Mouse (Mus musculus) right cerebral cortex, postnatal 25 days (tissue): ENCODE results near the gene Rasd1.
"Not testable (repeated sequence)": the region's sequence is repeated elsewhere in the genome, so short reads cannot be mapped to it uniquely, and the experiment has no call there.

Source experiments
- DNase-seq: peaks from one replicate; pipeline ENCODE4 v3.0.0; 2022

Rasd1 gene

DNA sequence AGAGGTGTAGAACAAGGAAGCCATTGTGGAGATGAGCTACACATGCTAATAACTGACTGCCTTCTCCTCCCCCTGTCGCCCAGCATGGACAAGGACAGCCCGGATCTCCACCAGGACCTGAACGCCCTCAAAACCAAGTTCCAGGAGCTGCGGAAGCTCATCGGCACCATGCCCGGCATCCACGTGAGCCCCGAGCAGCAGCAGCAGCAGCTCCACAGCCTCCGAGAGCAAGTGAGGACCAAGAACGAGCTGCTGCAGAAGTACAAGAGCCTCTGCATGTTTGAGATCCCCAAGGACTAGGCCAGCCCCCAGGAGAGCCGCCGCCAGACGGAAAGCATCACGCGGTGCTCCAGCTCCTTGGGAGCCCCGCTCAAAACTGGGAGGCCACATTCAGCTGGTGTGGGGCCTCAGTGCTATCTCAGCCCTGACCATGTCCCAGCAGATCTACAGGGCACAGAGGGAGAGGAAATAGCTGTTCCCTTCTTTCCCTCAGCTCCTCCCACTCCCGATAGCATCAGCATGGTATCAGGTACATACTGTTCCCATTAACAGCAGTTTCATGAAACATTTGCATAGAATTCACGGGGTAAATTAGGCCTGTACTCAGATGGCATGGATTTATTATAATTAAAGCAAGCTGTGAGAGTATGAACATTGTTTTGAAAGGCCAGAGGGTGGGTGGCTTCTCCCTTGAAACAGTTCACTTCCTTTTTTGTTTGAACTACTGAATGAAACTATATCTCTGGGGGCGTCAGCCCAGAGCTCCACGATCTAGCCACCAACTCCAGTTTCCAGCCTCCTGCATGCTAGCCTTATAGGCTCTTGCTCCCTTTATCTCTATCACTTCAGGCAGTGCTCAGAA is 4.0 kb downstream of the Rasd1 start:
- peak; percentile 5 for DNase-seq

DNA sequence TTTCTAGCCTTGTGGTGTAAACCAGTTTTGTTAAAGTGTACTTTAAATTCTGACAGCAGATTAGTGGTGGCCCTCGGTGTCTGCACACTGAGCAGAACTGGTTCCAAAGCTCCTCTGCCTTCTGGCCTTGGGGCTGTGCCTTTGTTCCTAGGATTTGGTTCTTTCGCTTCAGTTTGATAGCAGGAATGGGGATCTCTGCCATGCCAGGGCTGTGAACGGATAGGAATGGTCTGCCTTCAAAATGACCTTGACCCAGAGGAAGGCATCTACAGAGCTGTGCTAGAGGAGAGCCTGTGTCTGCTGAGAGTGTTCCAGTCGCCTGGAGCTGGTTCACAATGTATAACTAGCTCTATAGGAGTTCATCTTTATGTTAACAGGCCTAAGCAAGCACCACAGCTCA is 5.3 kb downstream of the Rasd1 start:
- no peak for DNase-seq

DNA sequence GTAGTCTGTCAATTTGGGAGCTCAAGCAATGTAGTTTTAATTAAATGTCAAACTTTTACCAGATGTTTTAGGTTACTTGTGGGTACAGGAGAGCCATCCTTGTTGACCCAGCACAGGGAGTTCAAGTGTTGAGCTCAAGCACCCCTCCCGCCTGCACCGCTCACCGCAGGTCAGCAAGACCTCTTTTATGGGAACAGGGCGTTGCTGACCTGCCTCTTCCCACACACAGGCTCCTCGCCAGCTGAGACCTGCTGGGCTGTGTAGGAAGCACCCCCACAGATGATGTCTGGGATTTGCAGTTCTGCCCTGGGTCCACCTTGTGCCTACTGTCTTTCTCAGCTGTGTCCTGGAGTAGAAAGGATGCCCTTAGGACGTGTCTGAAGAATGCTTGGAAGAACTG is 8.0 kb downstream of the Rasd1 start:
- no peak for DNase-seq

DNA sequence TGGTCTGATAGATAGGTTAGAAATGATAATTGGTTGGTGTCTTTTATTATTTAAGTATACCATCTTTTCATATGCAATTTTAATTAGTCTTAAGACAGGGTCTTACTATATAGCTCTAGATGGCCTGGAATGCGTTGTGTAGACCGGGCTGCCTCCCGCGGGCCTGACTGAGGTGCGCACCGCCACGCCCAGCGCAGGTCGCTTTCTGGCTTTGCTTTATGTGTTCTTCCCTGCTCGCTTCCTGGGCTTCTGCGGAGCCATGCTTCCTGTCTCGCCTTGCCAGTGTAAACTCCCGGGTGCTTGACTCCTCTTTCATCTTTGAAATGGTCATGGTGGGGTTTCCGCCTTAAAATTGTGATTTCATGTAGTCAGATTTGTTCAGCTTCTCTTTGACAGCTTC is 11.9 kb downstream of the Rasd1 start:
- DNase-seq = no peak

DNA sequence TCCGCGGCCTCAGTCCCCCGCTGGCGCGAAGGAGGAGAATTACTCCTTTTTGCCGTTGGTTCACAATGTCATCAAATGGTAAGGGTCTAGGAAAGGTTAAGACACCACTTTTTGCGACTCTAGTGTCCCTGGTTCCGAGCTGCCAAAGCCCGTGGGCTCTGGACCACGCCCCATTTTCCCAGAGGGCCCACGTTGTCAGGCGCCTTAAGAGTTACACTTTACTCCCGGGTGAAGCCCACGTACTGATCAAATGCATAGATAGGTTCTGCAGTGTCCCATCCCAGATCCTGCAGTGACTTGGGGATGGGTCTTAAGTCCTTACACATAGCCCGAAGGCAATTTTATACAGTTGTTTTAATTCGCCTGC is 16.4 kb downstream of the Rasd1 start:
- no peak for DNase-seq

DNA sequence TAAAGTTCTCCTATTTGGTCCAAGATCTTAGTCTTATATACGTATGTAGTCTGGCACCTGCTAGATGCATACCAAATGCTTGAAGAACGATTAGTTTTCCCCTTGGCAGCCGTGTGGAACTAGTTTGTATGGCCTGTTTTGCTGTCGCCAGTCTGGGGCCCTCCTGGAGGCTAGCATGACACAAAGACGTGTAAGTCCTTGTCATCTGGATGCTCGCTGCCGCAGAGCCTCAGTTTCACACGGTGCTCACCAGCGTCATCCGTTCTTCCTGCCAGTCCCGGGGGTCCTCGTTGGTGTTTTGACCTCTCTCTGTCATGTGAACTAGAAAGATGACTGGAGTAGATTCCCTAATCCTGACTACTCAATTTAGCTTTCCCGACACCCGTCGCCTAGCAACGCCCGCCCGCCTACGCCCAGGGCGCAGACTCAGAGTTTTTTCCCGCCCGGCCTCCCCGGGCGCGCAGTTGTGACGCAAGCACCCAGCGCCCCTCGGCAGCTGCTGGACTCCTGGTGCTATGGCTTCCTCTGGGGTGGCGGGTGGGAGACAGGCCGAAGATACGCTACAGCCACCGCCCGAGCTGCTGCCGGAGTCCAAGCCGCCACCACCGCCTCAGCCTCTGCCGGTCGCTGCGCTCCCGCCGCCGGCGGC is 16.9 kb downstream of the Rasd1 start, which contains the start of gene Med9:
TSS of gene Med9 (plus strand) at position 455 of the 649 bp plus-strand sequence.
- DNase-seq = peak; percentile 98

DNA sequence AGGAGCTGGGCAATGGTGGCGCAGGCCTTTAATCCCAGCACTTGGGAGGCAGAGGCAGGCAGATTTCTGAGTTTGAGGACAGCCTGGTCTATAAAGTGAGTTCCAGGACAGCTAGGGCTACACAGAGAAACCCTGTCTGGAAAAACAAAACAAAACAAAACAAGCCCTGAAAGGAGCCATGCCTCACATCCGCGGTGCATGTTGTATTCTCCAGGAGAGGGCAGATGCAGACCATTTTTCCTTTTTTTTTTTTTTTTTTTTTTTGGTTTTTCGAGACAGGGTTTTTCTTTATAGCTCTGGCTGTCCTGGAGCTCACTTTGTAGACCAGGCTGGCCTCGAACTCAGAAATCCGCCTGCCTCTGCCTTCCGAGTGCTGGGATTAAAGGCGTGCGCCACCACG is 19.9 kb downstream of the Rasd1 start:
- not testable (repeated sequence) for DNase-seq

DNA sequence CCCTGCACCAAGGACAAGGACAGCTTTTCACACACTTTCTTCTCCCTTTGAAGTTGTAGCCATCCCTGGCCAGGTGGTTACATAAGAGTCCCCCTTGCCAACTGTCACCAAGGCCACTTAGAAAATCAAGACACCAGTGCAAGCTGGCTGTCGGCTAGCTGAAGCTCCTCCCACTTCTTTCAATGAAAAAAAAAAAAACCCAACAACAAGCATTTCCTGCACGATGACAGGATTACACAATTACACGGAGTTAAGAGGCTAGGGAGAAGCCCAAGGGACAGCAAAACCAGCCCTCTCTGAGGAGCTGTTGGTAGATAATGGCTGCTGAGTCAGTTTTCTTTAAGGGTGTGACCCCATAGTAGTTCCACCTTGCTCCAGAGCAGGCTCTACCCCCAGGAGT is 23.4 kb downstream of the Rasd1 start:
- no peak for DNase-seq

DNA sequence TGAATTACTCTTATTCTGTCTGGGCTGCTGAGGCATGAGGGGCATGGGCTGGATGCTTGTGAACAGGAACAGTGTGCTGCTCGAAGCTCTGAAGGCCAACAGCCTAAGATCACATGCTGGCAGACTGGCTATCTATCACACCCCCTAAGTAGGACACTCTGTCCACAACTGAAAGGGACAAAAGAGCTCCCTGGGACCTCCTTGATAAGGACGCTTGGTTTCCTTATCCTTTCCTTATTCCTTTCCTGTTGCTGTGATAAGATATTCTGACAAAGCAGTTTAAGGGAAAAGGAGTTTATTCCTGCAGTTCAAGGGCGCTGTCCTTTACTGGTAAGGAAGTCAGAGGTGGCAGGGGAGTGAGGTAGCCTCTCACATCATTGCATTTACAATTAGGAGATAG is 24.1 kb downstream of the Rasd1 start:
- DNase-seq = no peak

DNA sequence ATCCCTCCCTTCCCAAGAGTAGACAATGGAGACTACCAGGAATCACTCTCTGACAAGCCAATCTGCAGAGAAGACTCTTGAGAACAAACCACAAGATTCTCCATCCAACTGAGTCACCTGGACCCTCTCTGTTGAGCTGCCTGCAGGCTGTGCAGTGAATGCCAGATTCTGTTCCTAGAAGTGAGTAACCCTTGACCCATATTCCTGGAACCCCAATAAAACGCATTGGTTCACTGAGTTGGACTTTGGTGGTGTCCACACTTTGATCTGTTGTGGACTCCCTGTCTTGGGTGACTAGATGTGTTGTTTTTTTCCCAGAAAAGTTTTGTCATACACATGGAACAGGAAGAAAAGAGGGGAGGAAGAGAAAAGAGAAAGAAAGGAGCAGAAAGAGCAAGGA is 24.9 kb downstream of the Rasd1 start:
- DNase-seq = no peak

DNA sequence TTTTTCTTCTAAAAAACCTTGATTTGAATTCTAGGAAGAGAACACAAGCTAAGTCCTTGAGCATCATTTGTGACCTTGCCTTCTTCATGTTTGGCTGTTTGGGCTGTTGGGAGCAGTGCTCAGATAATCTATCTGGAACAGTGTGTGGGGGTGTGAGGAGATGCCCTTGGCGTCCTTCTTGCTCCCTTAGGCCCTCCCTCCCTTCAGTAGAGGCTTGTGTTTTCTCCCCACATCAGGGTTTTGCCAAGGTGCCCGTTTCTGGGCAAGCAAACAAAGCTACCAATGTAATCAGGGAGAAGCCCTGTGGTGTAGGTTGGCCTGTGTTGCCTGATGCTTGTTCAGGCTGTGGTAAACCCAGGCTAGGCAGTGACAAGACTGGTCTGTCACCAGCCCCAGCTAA is 27.1 kb downstream of the Rasd1 start:
- no peak for DNase-seq

DNA sequence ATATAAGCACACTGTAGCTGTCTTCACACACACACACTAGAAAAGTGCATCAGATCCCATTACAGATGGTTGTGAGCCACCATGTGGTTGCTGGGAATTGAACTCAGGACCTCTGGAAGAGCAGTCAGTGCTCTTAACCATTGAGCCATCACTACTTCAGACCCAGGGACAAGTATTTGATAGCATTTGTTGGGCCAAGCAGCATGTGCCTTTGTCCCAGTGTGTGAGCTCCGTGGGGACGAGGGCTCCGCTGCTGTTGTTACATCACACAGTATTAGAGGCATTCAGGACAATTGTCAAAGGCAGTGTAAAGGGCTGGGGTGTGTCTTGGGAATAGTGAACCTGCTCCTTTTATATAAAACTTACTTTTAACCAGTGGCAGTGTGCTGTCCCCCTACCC is 27.7 kb downstream of the Rasd1 start:
- no peak for DNase-seq

DNA sequence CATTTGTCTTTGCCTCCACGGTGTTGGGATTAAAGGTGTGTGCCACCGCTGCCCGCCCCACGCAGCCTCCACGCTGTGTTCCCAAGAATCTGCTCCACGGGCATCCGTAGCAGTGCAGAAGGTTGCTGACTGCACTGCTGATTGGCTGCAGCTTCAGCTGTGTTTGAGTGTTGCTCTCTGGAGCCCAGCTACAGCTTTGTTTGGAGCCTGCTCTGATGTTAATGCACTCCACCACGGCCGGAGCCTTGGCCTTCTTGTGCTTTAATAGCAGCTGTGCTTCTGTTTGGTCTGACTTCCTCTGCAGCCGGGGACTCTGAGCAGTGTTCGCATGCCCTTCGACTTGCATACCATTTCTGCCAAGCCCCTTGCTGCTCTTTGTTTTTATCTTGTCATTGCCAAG is 30.8 kb downstream of the Rasd1 start:
- no peak for DNase-seq

DNA sequence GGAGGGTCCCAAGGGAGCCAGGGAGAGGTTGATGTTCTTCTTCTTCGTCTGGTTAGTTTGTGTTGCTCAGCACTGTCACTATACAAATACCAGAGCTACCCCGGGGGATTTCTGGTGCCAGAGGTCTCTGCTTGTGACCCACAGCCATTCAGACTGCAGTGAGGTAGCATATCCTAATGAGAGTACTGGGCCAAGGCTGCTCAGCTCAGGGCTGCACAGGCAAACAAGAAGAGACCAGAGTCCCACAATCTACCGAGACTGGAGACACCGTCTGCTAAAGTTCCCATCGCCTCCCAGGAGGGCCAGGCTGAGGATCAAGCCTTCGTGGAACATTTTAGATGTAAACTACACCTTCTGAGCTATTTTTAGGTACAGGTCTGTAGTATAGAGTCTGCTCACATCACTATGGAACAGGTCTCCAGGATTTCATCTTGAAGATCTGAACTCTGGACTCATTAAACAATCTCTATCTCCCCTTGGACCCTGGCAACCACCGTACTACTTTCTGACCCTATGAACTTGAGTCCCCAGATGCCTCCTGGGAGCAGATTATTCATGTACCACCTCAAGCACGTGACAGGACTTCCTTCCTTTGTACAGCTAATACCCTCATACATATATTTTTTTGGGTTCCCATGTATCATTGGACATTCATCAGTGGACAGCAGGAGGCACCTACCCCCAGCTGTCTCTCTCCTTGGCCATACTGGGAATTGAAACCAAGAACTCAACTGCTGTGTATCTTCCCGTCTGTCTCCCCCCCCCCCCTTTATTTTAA is 32.0 kb downstream of the Rasd1 start:
- no peak for DNase-seq

DNA sequence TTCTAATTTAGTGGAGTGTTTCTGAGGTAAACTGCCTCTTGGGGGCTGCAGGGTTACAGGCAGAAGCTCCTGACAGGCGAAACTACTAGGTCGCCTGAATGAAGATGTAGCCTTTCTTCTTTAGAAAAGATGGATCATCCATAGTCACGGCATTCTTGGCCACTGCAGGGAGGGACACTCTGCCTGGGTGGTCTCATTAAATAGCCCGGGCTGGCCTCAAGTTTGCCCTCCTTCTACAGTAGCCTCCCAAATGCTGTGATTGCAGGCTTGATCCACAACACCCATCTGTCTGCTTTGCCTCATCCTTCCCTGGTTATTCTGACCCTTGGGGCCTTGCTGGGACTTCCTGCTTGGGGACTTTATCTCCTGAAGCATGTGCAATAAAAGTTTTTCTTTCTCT is 34.7 kb downstream of the Rasd1 start:
- DNase-seq = no peak

DNA sequence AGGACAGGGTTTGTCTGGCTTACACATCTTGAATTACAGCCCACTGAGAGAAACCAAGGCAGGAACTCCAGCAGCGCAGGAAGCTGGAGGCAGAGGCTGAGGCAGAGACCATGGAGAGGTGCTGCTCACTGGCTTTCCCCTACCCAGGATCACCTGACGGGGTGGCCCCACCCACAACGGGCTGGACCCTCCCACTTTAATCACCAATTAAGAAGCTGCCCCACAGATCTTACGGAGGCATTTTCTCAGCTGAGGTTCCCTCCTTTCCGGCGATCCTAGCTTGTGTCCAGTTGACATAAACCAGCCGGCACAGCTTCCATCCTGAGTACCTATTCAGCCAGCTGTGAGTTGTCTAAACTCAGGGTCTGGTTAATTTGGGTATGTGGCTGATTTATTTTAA is 43.5 kb downstream of the Rasd1 start:
- no peak for DNase-seq

DNA sequence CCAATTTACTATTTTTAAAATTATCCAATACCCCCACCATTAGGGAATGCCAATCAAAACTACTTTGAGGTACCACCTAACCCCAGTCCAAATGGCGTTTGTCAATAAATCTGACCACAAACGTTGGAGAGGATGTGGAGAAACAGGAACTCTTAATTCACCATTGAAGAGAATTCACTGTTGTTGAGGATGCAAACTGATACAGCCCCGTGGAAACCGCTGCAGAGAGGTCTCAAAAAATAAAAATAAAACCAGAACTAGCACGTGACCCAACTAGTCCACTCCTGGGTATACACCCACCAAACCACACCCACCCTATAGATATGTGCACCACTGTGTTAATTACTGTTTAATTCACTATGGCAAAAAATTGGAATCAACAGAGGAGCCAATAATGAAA is 44.4 kb downstream of the Rasd1 start:
- no peak for DNase-seq

DNA sequence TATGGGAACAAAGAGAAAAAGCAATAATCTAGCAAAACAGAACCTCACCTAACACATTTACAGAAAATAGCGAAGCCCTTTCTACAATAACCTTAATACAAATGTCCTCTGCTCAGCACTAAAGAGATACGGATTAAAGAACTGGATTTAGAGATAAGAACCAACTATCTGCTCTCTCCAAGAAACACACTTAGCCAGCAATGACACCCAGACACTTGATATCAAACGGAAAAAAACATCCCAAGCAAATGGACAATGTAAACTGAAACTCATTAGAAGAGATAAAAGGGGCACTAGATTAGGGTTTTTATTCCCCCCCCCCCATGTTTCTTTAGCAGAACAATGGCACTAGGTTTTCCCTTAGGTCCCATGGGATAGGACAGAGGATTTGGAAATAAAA is 45.3 kb downstream of the Rasd1 start:
- no peak for DNase-seq

DNA sequence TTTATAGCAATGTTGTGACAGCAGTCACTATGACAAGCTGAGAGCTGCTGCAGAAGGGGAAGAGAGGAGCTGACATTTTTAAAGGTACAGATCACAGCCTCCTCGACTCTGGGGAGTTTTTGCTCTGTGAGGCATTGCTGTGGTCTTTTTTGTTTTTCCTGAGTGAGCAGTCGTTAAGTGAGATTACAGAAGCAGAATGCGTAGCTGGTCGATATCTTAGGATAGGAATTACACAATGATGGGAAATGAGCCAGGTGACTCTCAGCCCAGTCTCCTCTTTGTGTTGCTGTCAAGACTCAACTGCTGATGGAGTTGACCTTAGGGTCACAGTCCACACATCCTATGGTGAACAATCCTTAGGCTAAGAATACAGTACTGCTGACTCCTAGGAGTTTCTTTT is 46.7 kb downstream of the Rasd1 start:
- no peak for DNase-seq

DNA sequence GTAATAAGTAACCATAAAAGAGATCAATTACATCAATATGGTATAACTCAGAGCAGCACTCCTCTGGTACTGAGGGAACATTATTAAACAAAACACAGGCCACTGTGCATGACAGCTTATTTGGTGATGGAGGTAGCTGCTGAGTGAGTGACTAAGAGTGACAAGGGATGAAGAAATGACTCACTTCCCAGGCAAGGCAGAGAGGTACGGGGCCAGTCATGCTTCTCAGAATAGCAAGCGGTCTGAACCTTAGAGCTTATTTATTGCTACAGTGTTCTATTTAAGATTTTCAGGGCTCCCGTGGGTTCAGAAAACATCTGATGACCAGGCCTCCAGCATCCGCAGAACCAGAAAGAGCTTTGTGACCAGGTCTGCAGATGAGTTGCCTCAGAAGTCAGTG is 51.0 kb downstream of the Rasd1 start:
- no peak for DNase-seq
